Comparison of ENCODE assay signal across 26 mouse cellular contexts in the genomic region with DNA sequence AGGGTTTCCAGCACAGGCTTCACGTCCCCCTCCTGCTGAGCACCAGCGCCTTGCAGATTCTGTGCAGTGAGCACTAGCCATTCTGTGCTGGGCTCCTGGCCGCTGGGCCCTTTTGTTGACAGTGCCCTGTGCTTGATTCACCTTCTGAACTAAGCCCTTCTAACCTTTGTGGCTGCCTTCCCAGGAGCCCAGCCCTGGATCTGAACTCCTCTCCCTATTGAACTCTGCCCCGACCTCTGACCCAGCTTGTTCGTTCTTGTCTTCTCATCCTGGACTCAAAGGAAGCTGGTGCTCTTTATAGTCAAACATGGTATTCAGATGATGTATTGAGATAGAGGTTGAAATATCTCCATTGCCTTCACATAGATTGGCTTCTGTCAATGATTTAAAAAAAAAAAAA. TPM values are rescaled to one million over a fixed set of nuclear protein-coding genes. Genes with fewer than 3 reads are reported as not detected.
DNase-seq lines count a peak whose midpoint lies in the region; ATAC-seq and TF ChIP-seq lines count a peak whose summit lies in the region.
"Had no signal": no experiment of that assay in that cellular context is flagged by ENCODE, and none has a peak within 500 bp of the region (broad histone marks: within the 10 kb centered on the region; RNA-seq: fewer than 3 reads in every experiment).

No protein-coding gene starts in this region.

- H3K27me3 ChIP-seq in liver, adult 2 months (ENCODE audit: control insufficient read depth, insufficient read depth, low read length) = no peaks in the 10 kb centered on the region
- H3K27me3 ChIP-seq in hindbrain, postnatal 0 days (ENCODE audit: insufficient read depth, low read length) = no peaks in the 10 kb centered on the region
- H3K27me3 ChIP-seq: embryonic facial prominence, embryonic 12.5 days had no signal

- H3K4me1 ChIP-seq in liver, adult 2 months (ENCODE audit: control insufficient read depth, insufficient read depth, low read length) = no peaks in the 10 kb centered on the region
- no peaks in the 10 kb centered on the region for H3K4me1 ChIP-seq in hindbrain, postnatal 0 days (ENCODE audit: insufficient read depth, low read length)
- H3K4me1 ChIP-seq: embryonic facial prominence, embryonic 12.5 days had no signal

- WGBS in liver, adult 2 months = 40% methylated on average over 5 of the region's 5 CpGs
- WGBS in hindbrain, postnatal 0 days = 46% methylated on average over 5 of the region's 5 CpGs

- peak; percentile 78 for DNase-seq in liver, adult 2 months (ENCODE audit: extremely low read depth, low read depth, low spot score)
- DNase-seq in liver = no peak
- peak; percentile 22 for DNase-seq in embryo, embryonic 9.5 days (ENCODE audit: extremely low spot score)
- peak; percentile 12 for DNase-seq in yolk sac, embryonic 10.5 days (ENCODE audit: low spot score)
- no peak for DNase-seq in hindbrain, postnatal 0 days (ENCODE audit: low spot score)
- DNase-seq in thymus, postnatal 0 days (ENCODE audit: low spot score) = no peak
- DNase-seq: adrenal gland, adult 2 months; adrenal gland, postnatal 10 days; adrenal gland, postnatal 25 days; cerebellum, adult 11-12 months; cerebellum, adult 2 months; cerebellum, adult 9-10 months; cerebellum, postnatal 10 days; cerebellum, postnatal 25 days had no signal

- no peak overlapping the region for H3K27ac ChIP-seq in liver, adult 2 months (replicated peaks; ENCODE audit: insufficient read depth, low read depth, low read length)
- H3K27ac ChIP-seq in hindbrain, postnatal 0 days = no peak overlapping the region
- H3K27ac ChIP-seq: embryonic facial prominence, embryonic 10.5 days; embryonic facial prominence, embryonic 12.5 days; forebrain, embryonic 10.5 days; forebrain, embryonic 12.5 days had no signal

- no peak overlapping the region for H3K4me2 ChIP-seq in hindbrain, postnatal 0 days (ENCODE audit: low read depth, low read length)
- H3K4me2 ChIP-seq: embryonic facial prominence, embryonic 12.5 days; forebrain, embryonic 12.5 days had no signal

- TF ChIP-seq POLR2A in liver, adult 2 months (IDR thresholded peaks at IDR 0.05; ENCODE audit: extremely low read depth, insufficient read depth, low read length) = no peak

- H3K79me2 ChIP-seq in liver, adult 2 months (ENCODE audit: control insufficient read depth, insufficient read depth, low read length) = no peaks in the 10 kb centered on the region

- H3K4me3 ChIP-seq in liver, adult 2 months (ENCODE audit: insufficient read depth, low read depth, low read length) = no peak overlapping the region
- H3K4me3 ChIP-seq in hindbrain, postnatal 0 days (ENCODE audit: low read length) = no peak overlapping the region
- H3K4me3 ChIP-seq: embryonic facial prominence, embryonic 10.5 days; embryonic facial prominence, embryonic 12.5 days; forebrain, embryonic 10.5 days; forebrain, embryonic 12.5 days had no signal

- no peaks in the 10 kb centered on the region for H3K9me3 ChIP-seq in hindbrain, postnatal 0 days (ENCODE audit: low read length)
- H3K9me3 ChIP-seq: embryonic facial prominence, embryonic 10.5 days; embryonic facial prominence, embryonic 12.5 days; forebrain, embryonic 10.5 days; forebrain, embryonic 12.5 days had no signal

- no peaks in the 10 kb centered on the region for H3K36me3 ChIP-seq in liver, adult 2 months (ENCODE audit: control insufficient read depth, insufficient read depth, low read length)
- no peaks in the 10 kb centered on the region for H3K36me3 ChIP-seq in hindbrain, postnatal 0 days (ENCODE audit: insufficient read depth, low read length)
- H3K36me3 ChIP-seq: embryonic facial prominence, embryonic 10.5 days; embryonic facial prominence, embryonic 12.5 days; forebrain, embryonic 10.5 days; forebrain, embryonic 12.5 days had no signal

- no peak overlapping the region for H3K9ac ChIP-seq in liver, adult 2 months (ENCODE audit: low read depth, low read length)
- no peak overlapping the region for H3K9ac ChIP-seq in hindbrain, postnatal 0 days (replicated peaks; ENCODE audit: low read length)
- H3K9ac ChIP-seq: embryonic facial prominence, embryonic 12.5 days; forebrain, embryonic 12.5 days had no signal

- TF ChIP-seq CTCF in liver, adult 2 months (IDR thresholded peaks at IDR 0.05; ENCODE audit: low read depth, low read length) = no peak
- no peak for TF ChIP-seq CTCF in hindbrain, postnatal 0 days (IDR thresholded peaks at IDR 0.05; ENCODE audit: low read depth)

- ATAC-seq in hindbrain, postnatal 0 days = no peak
- ATAC-seq: forebrain, embryonic 14.5 days; forebrain, embryonic 16.5 days had no signal

RNA-seq across cellular contexts. Expression of a gene that starts 10.0 kb away (rescaled TPM):
- not detected in 2 replicates for total RNA-seq in liver, adult 2 months (2014; rRNA removed)
- polyA plus RNA-seq in liver, adult 2 months (2012; rRNA removed) = not detected in 2 replicates
- not detected in 2 replicates for total RNA-seq in hindbrain, postnatal 0 days (2014; rRNA removed)
- not detected in 2 replicates for polyA plus RNA-seq in hindbrain, postnatal 0 days (2015; fragmentation: Nextera tagmentation; extraction: Ambion mirVana)
- not detected in 2 replicates for polyA plus RNA-seq in thymus, postnatal 0 days (2015; fragmentation: Nextera tagmentation; extraction: Ambion mirVana)
- total RNA-seq: adrenal gland, adult 2 months; adrenal gland, postnatal 10 days; adrenal gland, postnatal 25 days; ES-E14; MEL had no signal
- polyA plus RNA-seq: adrenal gland, adult 2 months; C2C12; cerebellum, adult 2 months; cortical plate, adult 2 months; embryonic facial prominence, embryonic 10.5 days; embryonic facial prominence, embryonic 12.5 days; embryonic facial prominence, embryonic 14.5 days; forebrain, embryonic 10.5 days; forebrain, embryonic 12.5 days; forebrain, embryonic 14.5 days; forebrain, embryonic 16.5 days; frontal cortex, adult 2 months had no signal

RNA-seq across cellular contexts. Expression of a gene that starts 38.2 kb away (rescaled TPM):
- total RNA-seq in liver, adult 2 months (2014; rRNA removed) = 17.9 and 19.9 TPM in 2 replicates
- 18.3 and 29.7 TPM in 2 replicates for polyA plus RNA-seq in liver, adult 2 months (2012; rRNA removed)
- 19.8 and 23.0 TPM in 2 replicates for total RNA-seq in hindbrain, postnatal 0 days (2014; rRNA removed)
- polyA plus RNA-seq in hindbrain, postnatal 0 days (2015; fragmentation: Nextera tagmentation; extraction: Ambion mirVana) = 20.0 and 20.6 TPM in 2 replicates
- polyA plus RNA-seq in thymus, postnatal 0 days (2015; fragmentation: Nextera tagmentation; extraction: Ambion mirVana) = 6.5 and 7.2 TPM in 2 replicates

Comparison
In these comparisons a context has a peak if more than half of its experiments do, and no peak if none do; other contexts are left out.
1. DNase-seq: peak in liver, adult 2 months (single experiment), embryo, embryonic 9.5 days (single experiment) and yolk sac, embryonic 10.5 days (single experiment); none in liver (single experiment), hindbrain, postnatal 0 days (single experiment) and thymus, postnatal 0 days (single experiment).